Mouse (Mus musculus) embryonic stem cell, embryonic (primary cell): ENCODE measurements at regions not wholly inside any gene's neighbourhood (a gene's known extent, or its start where the extent isn't known, plus 50 kb on each side); places are given as distances from the start of the nearest gene placed in this dataset.

Source experiments
- CTCF ChIA-PET, 4 experiments: fragments of 300-600 bp in 2 of 4; fragments of 350-600 bp in 2 of 4; sonication (Branson Sonifier 250); formaldehyde crosslinking; loops; one replicate each; lab custom pipeline; 2022; ENCODE audit warnings: inconsistent platforms in 2 of 4; lab: Charles Lee
- POLR2A ChIA-PET, 4 experiments: fragments of 300-600 bp in 2 of 4; fragments of 350-600 bp in 2 of 4; sonication (Branson Sonifier 250); formaldehyde crosslinking; loops; one replicate each; lab custom pipeline; 2022; ENCODE audit warnings: antibody characterized with exemption in 4 of 4, inconsistent platforms in 1 of 4; lab: Charles Lee

GRCm38 (mm10) chr12:88530450-88531143 lies 170.2 kb downstream of the Adck1 start:
- POLR2A ChIA-PET, result no interaction called here
- CTCF ChIA-PET, result no interaction called here

DNA sequence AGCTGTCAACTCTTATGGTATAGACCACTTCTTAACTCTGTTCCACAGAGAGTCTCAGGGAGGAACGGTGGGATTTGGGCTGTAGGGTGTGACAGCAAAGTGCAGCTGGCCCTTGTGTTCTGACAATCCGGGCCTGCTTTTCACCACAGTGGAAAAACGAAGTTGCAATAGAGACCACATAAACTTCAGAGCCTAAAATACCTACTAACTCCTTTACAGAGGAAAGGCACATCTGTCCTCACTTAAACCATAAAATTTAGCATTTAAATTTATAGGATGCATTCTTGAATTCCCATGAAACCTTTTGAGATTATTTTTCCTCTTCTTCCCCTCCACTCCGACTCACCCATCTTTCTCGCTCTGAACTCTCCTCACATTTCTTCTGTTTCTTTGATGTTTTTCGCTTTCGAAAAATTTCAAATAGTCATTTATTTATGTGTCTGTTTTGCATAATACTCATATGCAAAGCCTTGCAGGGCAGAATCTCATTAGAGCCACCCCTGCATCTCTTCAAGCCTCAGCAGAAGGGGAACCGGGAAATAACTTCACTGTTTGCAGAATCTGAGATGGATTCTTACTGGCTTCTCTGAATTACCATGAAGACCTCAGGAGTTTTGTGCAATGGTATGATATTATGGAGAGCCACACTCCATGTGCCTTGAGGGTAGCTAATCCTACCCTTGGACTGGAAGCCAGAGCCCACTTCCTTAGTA lies 172.1 kb downstream of the Adck1 start:
- POLR2A ChIA-PET, result no interaction called here
- CTCF ChIA-PET, result no interaction called here

- ChIA-PET CTCF (no interaction called here), POLR2A (no interaction called here)
These were observed 170.8 kb upstream of the Nrxn3 start for GRCm38 (mm10) chr12:88551856-88552255.

- POLR2A ChIA-PET, result no interaction called here
- CTCF ChIA-PET, result no interaction called here
These were observed 167.2 kb upstream of the Nrxn3 start for GRCm38 (mm10) chr12:88555475-88555874.

GRCm38 (mm10) chr12:88558036-88558435 lies 164.6 kb upstream of the Nrxn3 start:
- POLR2A ChIA-PET, result no interaction called here
- CTCF ChIA-PET, result no interaction called here

GRCm38 (mm10) chr12:88579974-88580373 lies 142.7 kb upstream of the Nrxn3 start:
- ChIA-PET POLR2A (interaction anchor here in 1 of 4 experiments (0.6 kb wide), 1 partner anchor 373 kb away, joined by 3 read pairs; no protein-coding TSS in a partner anchor), CTCF (interaction anchor here in 2 of 4 experiments (0.7 to 0.8 kb wide), 3 partner anchors 20 to 211 kb away, joined by 3 to 7 read pairs (median 3); no protein-coding TSS in a partner anchor)

DNA sequence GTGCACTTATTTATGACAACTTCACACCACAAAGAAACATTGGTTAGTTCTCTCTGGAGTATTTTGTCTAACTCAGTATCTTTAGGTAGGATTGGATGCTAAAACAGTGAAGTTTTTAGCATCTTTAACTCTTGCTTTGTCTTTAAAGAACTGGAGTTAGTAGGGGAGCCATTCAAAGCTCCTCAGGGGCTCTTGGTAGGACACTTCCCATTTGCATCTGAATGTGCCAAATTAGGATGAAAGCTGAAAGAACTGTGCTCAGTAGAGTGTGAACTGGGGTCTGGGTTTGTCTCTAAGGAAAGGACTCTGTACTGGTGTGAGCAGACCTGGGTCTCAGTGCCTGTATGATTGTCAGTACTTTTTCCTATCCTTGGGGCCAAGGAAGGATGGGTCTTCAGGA lies 116.7 kb upstream of the Nrxn3 start:
- CTCF ChIA-PET, result interaction anchor here in 1 of 4 experiments (0.6 kb wide), 1 partner anchor 15 kb away, joined by 3 read pairs; no protein-coding TSS in a partner anchor
- POLR2A ChIA-PET, result no interaction called here

DNA sequence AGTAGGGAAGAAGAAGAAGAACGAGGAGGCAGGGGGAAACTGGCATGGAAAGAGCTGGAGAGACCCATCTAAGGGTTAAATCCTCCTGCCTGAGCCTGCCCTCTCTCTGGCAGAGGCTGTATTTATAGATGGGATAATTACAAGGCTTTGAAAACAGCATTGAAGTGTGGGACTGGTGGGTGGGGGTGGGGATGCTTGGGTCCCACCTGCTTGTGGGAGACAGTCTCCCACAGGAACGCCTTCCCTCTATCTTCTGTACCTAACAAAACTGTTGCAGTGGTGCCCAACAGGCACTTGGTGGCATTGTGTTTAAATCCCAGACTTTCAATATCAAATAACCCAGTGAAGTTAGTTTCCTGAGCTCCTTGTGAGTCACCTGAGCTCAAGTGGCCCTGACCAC lies 102.6 kb upstream of the Nrxn3 start:
- ChIA-PET POLR2A (no interaction called here), CTCF (no interaction called here)

DNA sequence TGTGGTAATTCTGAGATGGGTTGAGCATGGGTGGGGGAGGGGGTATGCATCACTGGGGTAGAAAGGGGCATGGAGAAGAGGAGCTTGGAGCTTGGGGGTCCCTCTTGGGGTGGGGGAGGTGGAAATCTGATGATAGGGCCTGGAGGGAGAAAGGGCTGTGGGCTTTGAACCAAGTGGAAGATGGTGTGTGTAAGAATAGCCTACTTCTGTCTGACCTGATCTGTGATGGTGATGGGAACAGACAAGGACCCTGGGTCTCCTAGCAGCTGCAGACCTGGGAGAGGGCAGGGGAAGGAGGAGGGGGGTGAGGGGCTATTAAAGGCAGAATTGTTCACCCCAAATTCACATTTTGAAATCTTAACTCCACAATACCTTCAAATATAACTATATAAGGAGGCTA lies 78.4 kb upstream of the Nrxn3 start:
- ChIA-PET POLR2A (no interaction called here), CTCF (no interaction called here)

- POLR2A ChIA-PET, result no interaction called here
These were observed 70.5 kb upstream of the Nrxn3 start for GRCm38 (mm10) chr12:88652001-88652719.

More at GRCm38 (mm10) chr12:88652001-88652719, 70.5 kb upstream of the Nrxn3 start:
- CTCF ChIA-PET, result no interaction called here
